Mouse (Mus musculus) embryonic facial prominence, embryonic 15.5 days (tissue): ENCODE results near the gene Ppip5k1. TPM values are rescaled to one million over a fixed set of nuclear protein-coding genes. Genes with fewer than 3 reads are reported as not detected.
"Not testable (repeated sequence)": the region's sequence is repeated elsewhere in the genome, so short reads cannot be mapped to it uniquely, and the experiment has no call there.

ENCODE experiments used
- ATAC-seq: fragments of 200-750 bp; cut with Nextera tagmentation; 2 replicates; pipeline ENCODE4 v1.8.0; 2017; ENCODE audit warnings: low read depth, moderate TSS enrichment; ENCODE audit not compliant: insufficient number of reproducible peaks, low FRiP score, low TSS enrichment
- H3K27ac ChIP-seq: fragments of 300-500 bp; sonication (generic); replicated peaks from 2 replicates; pipeline ENCODE4 v1.5.1; 2015; ENCODE audit warnings: mild to moderate bottlenecking, inconsistent platforms
- H3K27me3 ChIP-seq: fragments of 300-500 bp; sonication (generic); 2 replicates; pipeline ENCODE4 v1.6.1; 2015; ENCODE audit warnings: inconsistent platforms
- H3K36me3 ChIP-seq: fragments of 300-500 bp; sonication (generic); 2 replicates; pipeline ENCODE4 v1.6.1; 2015; ENCODE audit warnings: mild to moderate bottlenecking, inconsistent platforms
- H3K4me1 ChIP-seq: fragments of 300-500 bp; sonication (generic); 2 replicates; pipeline ENCODE4 v1.6.1; 2015; ENCODE audit warnings: inconsistent platforms
- H3K4me2 ChIP-seq: fragments of 300-500 bp; sonication (generic); replicated peaks from 2 replicates; pipeline ENCODE4 v1.6.1; 2015; ENCODE audit warnings: mild to moderate bottlenecking, inconsistent platforms
- H3K4me3 ChIP-seq: fragments of 300-500 bp; sonication (generic); replicated peaks from 2 replicates; pipeline ENCODE4 v1.5.1; 2015; ENCODE audit warnings: mild to moderate bottlenecking, inconsistent platforms
- H3K9ac ChIP-seq: fragments of 300-500 bp; sonication (generic); 2 replicates; pipeline ENCODE4 v1.6.1; 2015; ENCODE audit warnings: inconsistent platforms
- H3K9me3 ChIP-seq: fragments of 300-500 bp; sonication (generic); replicated peaks from 2 replicates; pipeline ENCODE4 v1.6.1; 2016; ENCODE audit warnings: inconsistent platforms
- WGBS: fragments of 180-500 bp; shearing (Covaris S2); methylation state at CpG from one replicate; pipeline ENCODE4 v1.1.7; 2015; 5-methylcytosine and 5-hydroxymethylcytosine counted together
- polyA plus RNA-seq: library from polyadenylated mRNA; unstranded; fragments of >200 nt; fragmentation: Nextera tagmentation; extraction: Ambion mirVana; gene quantifications from 2 replicates; pipeline ENCODE4 v1.2.1, GENCODE M21; 2015

Ppip5k1 gene
- polyA plus RNA-seq: 12.8 TPM in 2 replicates

DNA sequence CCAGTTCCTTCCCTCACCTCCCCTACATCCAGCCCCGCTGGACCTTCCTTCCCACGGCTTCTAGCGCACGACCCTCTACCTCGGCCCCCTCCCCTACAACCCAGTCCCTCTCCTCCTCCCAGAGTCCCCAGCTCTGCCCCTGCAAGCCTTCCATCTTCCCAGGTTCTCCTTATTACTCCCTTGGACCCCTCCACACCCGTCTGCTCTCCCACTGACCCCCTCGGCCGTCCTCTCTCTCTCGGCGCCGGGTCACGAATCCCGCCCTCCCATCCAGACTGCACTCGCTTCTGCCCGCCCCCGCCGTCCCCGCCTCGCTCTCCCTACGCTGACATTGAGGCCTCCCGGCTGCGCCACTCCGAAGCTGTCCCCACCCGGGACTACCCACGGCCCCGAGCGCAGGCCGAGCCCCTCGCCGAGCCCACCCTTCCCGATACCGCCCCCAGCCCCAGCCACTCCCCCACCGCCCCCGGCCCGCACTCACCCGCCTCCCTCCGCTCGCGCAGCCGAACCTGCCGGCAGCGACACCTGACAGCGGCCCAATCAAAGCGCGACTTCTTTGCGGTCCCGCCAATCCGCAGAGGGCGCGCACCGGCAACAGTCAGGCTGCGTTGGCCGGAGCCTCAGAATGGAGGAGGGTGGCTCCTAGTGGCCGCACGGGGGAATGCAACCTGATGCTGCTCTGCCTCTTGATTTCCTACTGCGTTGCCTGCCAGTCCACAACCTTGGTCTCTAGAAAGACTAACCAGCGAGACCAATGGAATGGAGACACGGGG, at the start of gene Ppip5k1:
TSS of gene Ppip5k1 (minus strand) at position 577 of the 773 bp plus-strand sequence.
- peak; percentile 97 for ATAC-seq
- peak within 1 kb of the TSS; percentile 87 for H3K4me2 ChIP-seq
- H3K27ac ChIP-seq: 0 out of 2 replicates have a peak within 1 kb of the TSS, but pooled peaks have one; percentile 48
- H3K9ac ChIP-seq: peak within 1 kb of the TSS; percentile 72
- peak within 1 kb of the TSS; percentile 76 for H3K4me3 ChIP-seq
- H3K36me3 ChIP-seq: no peaks in the 10 kb centered on the region
- no peaks in the 10 kb centered on the region for H3K9me3 ChIP-seq
- peaks cover 9% of the 10 kb centered on the region; the same call in 1 of the 2 replicates for H3K27me3 ChIP-seq
- peaks cover 23% of the 10 kb centered on the region for H3K4me1 ChIP-seq
- under 1% methylated on average over 58 of the region's 58 CpGs for WGBS

DNA sequence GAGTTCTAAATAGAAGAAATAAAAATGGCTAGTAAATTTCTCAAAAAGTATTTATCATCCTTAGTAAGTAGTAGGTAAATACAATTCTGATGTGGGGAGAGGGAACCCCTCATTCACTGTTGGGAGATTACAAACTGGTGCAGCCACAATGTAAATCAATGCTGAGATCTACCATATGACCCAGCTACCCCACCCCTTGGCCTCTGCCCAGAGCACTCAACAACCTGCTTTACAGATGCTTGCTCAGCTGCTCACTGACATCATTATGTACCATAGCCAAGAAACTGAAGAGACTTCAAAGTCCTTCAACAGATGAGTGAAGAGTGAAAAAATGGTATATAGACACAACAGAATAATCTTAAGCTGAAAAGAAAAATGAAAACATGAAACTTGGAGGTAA, 48.1 kb upstream of the Ppip5k1 start:
- H3K36me3 ChIP-seq: no peaks in the 10 kb centered on the region
- ATAC-seq: no peak

DNA sequence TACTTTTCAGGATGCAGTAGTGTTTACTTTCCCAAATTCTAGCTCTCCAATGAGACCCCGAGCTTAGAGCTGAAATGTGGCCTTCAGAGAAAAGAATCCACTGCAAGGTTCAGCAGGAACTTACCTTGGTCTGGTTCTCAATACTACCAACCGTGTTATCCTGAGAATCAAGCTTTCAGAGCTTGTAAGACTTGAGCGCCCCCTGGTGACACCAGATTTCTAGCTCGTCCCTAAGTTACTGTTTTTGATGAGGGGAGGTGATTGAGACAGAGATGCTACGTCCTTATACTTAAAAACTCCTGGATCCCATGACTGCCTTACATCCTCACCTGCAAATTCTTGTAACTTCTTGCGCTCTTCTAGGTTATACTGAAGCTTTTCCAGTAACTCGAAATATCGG, 41.4 kb upstream of the Ppip5k1 start:
- ATAC-seq: no peak
- Histone ChIP-seq H3K9ac (no peak overlapping the region), H3K4me1 (no peaks in the 10 kb centered on the region), H3K27me3 (no peaks in the 10 kb centered on the region), H3K4me2 (no peak overlapping the region), H3K4me3 (no peak overlapping the region), H3K36me3 (no peaks in the 10 kb centered on the region), H3K9me3 (no peaks in the 10 kb centered on the region), H3K27ac (no peak overlapping the region)
- WGBS: 14% methylated on average over 8 of the region's 8 CpGs

More for the DNA sequence above, 48.1 kb upstream of the Ppip5k1 start:
- H3K27me3 ChIP-seq: no peaks in the 10 kb centered on the region
- no peaks in the 10 kb centered on the region for H3K9me3 ChIP-seq
- no peak overlapping the region for H3K4me3 ChIP-seq
- no peaks in the 10 kb centered on the region for H3K4me1 ChIP-seq
- H3K27ac ChIP-seq: no peak overlapping the region
- no peak overlapping the region for H3K4me2 ChIP-seq
- no peak overlapping the region for H3K9ac ChIP-seq

DNA sequence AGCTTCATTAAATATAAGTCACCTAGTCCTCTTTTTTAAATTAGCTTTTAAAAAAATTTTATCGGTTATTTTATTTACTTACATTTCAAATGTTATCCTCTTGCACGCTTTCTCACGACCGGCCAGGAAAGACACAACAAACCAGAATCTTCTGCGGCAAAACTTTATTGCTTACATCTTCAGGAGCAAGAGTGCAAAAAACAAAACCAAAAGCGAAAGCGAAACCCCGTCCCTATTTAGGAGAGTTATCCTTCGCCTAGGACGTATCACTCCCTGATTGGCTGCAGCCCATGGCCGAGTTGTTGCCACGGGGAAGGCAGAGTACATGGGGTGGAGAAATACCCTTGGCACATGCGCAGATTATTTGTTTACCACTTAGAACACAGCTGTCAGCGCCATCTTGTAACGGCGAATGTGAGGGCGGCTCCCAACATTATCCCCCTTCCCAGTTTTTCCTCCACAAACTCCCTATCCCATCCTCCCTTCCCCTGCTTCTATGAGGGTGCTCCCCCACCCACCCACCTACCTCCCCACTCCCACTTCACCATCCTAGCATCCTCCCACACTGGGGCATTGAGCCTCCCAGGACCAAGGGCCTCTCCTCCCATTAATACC, 31.9 kb upstream of the Ppip5k1 start, which contains the start of gene Strc:
TSS of gene Strc (minus strand) at position 208 of the 615 bp plus-strand sequence.
- not testable (repeated sequence) for H3K4me3 ChIP-seq, H3K36me3 ChIP-seq, H3K4me1 ChIP-seq, H3K27ac ChIP-seq, ATAC-seq, H3K9ac ChIP-seq, H3K27me3 ChIP-seq, H3K4me2 ChIP-seq, H3K9me3 ChIP-seq
- 90% methylated on average over 17 of the region's 17 CpGs for WGBS

DNA sequence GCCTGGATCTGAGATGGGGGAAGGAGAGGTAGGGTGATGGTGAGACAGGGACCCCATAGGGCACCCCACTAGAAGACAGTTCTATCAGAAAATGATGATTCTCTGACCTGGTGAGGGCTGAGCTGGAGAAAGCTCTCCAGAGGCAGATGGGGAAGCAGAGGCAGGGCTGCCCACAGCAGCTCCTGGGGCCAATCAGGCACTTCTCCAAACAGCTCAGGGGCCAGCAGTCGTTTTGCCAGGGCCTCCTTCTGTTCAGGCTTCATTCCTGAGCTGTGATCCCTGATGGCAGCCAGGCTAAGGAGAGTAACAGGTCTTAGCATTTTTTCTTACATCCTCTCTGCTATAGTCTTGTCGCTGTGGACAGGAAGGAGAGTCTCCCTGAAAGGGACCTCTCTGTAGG, 19.6 kb upstream of the Ppip5k1 start:
- 41% methylated on average over 2 of the region's 2 CpGs for WGBS
- Histone ChIP-seq H3K4me2 (no peak overlapping the region), H3K27me3 (no peaks in the 10 kb centered on the region), H3K36me3 (no peaks in the 10 kb centered on the region), H3K9ac (no peak overlapping the region), H3K4me1 (peaks cover 11% of the 10 kb centered on the region; the same call in 1 of the 2 replicates), H3K4me3 (no peak overlapping the region), H3K9me3 (no peaks in the 10 kb centered on the region), H3K27ac (no peak overlapping the region)
- no peak for ATAC-seq

DNA sequence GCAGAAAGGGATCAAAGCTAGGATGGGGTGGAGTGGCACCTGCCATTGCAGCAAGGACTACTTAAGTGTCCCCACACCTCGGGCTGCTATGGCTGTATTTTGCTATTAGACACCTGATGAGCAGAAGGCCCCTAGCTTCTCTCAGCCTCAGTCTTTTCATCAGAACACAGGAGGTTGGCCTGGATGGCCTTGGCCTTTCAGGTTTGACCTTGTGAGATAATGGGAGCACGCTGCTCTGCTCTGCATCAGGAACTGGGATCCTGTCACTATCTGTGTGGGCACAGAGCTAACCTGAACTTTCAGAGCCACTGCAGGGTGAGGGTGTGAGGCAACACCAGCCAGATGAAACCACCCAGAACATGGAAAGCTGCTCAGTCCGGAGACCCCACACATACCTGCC, 17.1 kb upstream of the Ppip5k1 start:
- 68% methylated on average over 3 of the region's 3 CpGs for WGBS
- ATAC-seq: no peak
- H3K36me3 ChIP-seq: no peaks in the 10 kb centered on the region

DNA sequence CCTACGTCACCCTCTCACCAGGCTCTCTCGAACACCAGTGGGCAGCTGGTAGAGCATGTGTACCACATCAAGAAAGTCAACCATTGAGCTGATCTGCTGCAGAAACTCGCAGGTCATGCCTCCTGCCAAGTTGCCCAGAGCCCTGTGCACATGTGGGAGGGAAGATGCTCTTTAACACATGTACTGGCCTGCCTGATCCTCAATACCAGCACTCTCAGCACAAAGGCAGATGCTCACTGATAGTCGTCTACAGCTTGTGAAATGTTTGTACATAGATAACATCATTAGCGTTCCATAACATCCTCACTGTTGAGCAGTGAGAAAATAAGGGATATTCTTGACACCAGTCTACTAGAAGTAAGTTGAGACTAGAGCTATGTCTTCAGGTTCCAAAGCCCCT, 15.7 kb upstream of the Ppip5k1 start:
- H3K9me3 ChIP-seq: no peaks in the 10 kb centered on the region

More for the DNA sequence above, 17.1 kb upstream of the Ppip5k1 start:
- H3K4me3 ChIP-seq: no peak overlapping the region
- no peaks in the 10 kb centered on the region for H3K9me3 ChIP-seq
- no peaks in the 10 kb centered on the region for H3K27me3 ChIP-seq
- no peak overlapping the region for H3K4me2 ChIP-seq
- peaks cover 8% of the 10 kb centered on the region; the same call in 1 of the 2 replicates for H3K4me1 ChIP-seq
- H3K27ac ChIP-seq: no peak overlapping the region
- no peak overlapping the region for H3K9ac ChIP-seq

DNA sequence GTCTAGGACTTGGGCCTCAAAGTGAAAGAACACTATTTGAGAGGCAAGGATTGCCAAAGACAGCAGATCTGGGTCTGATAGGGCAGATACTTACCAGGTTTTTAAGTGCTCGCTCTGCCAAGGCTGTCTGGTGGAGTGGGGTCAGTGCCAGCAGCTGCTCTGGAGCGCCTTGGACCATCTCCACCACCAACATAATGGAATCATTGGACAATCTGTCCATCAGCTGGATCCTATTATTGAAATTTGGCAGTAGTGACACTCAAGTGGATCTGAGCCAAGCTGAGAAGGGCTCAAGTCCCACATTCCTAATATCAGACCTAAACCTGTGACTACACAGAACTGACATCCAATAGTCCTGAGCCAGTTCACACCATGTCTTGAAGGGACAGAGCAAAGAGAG, 13.6 kb upstream of the Ppip5k1 start:
- no peak overlapping the region for H3K9ac ChIP-seq
- 67% methylated on average over 2 of the region's 2 CpGs for WGBS

More for the DNA sequence above, 15.7 kb upstream of the Ppip5k1 start:
- no peaks in the 10 kb centered on the region for H3K27me3 ChIP-seq
- no peak overlapping the region for H3K9ac ChIP-seq
- H3K4me3 ChIP-seq: no peak overlapping the region
- H3K27ac ChIP-seq: no peak overlapping the region
- no peak for ATAC-seq
- no peak overlapping the region for H3K4me2 ChIP-seq
- WGBS: 69% methylated on average over 5 of the region's 5 CpGs
- H3K4me1 ChIP-seq: no peaks in the 10 kb centered on the region
- no peaks in the 10 kb centered on the region for H3K36me3 ChIP-seq

DNA sequence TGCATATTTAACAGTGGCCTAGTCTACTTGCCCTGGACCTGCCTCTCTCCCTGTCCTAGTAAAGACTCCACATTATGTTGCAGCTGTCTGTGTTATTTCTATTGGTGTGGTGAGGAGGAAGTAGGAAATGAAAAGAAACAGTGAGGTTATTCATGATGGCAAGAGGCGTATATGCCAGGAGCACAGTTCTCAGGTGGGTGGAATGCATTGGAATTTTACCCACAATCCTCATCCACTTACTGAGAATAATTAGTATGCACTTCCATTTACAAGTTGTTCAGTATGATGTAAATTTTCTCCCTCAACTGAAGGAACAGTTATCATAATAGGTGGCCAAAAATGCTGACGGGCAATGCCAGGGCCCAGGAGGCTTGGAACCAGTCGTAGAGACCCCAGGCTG, 8.5 kb upstream of the Ppip5k1 start:
- no peaks in the 10 kb centered on the region for H3K36me3 ChIP-seq
- no peak overlapping the region for H3K4me3 ChIP-seq
- 75% methylated on average over 3 of the region's 3 CpGs for WGBS
- H3K9ac ChIP-seq: no peak overlapping the region
- no peak overlapping the region for H3K27ac ChIP-seq
- no peak overlapping the region for H3K4me2 ChIP-seq
- peaks cover 9% of the 10 kb centered on the region; the same call in 1 of the 2 replicates for H3K27me3 ChIP-seq
- H3K9me3 ChIP-seq: no peaks in the 10 kb centered on the region
- no peak for ATAC-seq
- peaks cover 3% of the 10 kb centered on the region; the same call in 1 of the 2 replicates for H3K4me1 ChIP-seq

More for the DNA sequence above, 13.6 kb upstream of the Ppip5k1 start:
- Histone ChIP-seq H3K36me3 (no peaks in the 10 kb centered on the region), H3K9me3 (no peaks in the 10 kb centered on the region), H3K4me2 (no peak overlapping the region), H3K4me3 (no peak overlapping the region), H3K27ac (no peak overlapping the region), H3K27me3 (no peaks in the 10 kb centered on the region), H3K4me1 (no peaks in the 10 kb centered on the region)
- no peak for ATAC-seq

DNA sequence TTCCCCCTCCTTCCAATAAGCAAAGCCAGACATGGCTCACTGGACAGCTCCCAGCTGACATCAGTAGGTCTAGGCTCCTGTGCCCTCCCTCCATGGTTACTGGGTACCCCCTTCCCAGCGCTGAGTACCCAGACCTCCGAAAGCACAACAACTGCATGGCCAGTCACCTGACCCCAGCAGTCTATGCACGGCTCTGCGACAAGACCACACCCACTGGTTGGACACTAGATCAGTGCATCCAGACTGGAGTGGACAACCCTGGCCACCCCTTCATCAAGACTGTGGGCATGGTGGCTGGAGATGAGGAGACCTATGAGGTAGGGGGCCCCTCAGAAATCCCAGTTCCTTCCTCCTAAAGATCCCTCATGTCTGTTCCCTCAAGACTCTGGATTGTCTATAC, 4.3 kb upstream of the Ppip5k1 start:
- Histone ChIP-seq H3K27me3 (peaks cover 9% of the 10 kb centered on the region; the same call in 1 of the 2 replicates), H3K4me3 (no peak overlapping the region), H3K4me1 (peaks cover 19% of the 10 kb centered on the region), H3K9me3 (no peaks in the 10 kb centered on the region), H3K27ac (no peak overlapping the region), H3K9ac (no peak overlapping the region), H3K4me2 (no peak overlapping the region), H3K36me3 (no peaks in the 10 kb centered on the region)
- 51% methylated on average over 4 of the region's 4 CpGs for WGBS
- no peak for ATAC-seq

DNA sequence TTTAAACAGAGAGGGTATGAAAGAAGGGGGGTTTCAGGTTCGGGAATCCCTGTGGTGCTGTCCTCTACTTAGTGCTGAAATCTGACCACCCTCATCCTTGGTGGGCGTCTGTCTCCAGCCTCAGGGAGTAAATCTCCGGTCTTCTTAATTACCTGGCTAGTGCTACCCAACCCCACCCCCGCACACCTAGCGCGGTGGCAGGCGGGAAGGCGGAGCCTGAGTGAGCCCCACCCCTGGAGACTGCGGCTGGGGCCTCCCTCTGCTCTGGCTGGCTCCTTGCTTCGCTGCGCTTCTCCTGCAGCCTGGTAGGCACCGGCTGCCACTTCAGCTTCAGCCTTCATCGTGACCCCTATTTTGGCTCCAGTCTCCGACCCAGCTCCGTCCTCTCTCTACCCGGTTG, 3.2 kb upstream of the Ppip5k1 start:
- Histone ChIP-seq H3K4me2 (peak overlapping the region; percentile 51), H3K27ac (no peak overlapping the region; the same call in 1 of the 2 replicates), H3K9ac (no peak overlapping the region), H3K36me3 (no peaks in the 10 kb centered on the region), H3K4me1 (peaks cover 23% of the 10 kb centered on the region), H3K4me3 (peak overlapping the region; percentile 36), H3K9me3 (no peaks in the 10 kb centered on the region), H3K27me3 (peaks cover 9% of the 10 kb centered on the region; the same call in 1 of the 2 replicates)
- under 1% methylated on average over 16 of the region's 16 CpGs for WGBS
- peak; percentile 73 for ATAC-seq
